Mouse (Mus musculus): ENCODE measurements around the gene Dkc1.

- TF ChIP-seq CTCF (IDR thresholded peaks at IDR 0.05; ENCODE audit: borderline replicate concordance, control insufficient read depth, extremely low read depth, insufficient read depth, low read length, poor library complexity): no peak
- no peak for TF ChIP-seq POLR2A (IDR thresholded peaks at IDR 0.05; ENCODE audit: control insufficient read depth, extremely low read depth, insufficient read depth, low read length, poor library complexity)
Measured at GRCm38 (mm10) chrX:75137729-75138128, 42.1 kb downstream of the Dkc1 start.

Data from thymus, adult 2 months (tissue).